Mouse (Mus musculus): ENCODE data around the gene Xpr1. TPM values are rescaled to one million over a fixed set of nuclear protein-coding genes. Genes with fewer than 3 reads are reported as not detected.

The Xpr1 gene
- polyA plus RNA-seq, 1 experiment from 2014 or later = 7.6 TPM

GRCm38 (mm10) chr1:155245516-155245915 is 171.7 kb downstream of the Xpr1 start:
- no peak for ATAC-seq (ENCODE audit: insufficient number of reproducible peaks, insufficient read depth, low FRiP score, low TSS enrichment, low read depth)
- Histone ChIP-seq H3K27me3 (peaks cover 5% of the 10 kb centered on the region; the same call in 1 of the 2 replicates), H3K36me3 (peaks cover 18% of the 10 kb centered on the region), H3K9ac (no peak overlapping the region), H3K4me1 (peaks cover 16% of the 10 kb centered on the region), H3K27ac (no peak overlapping the region), H3K9me3 (no peaks in the 10 kb centered on the region), H3K4me2 (peak overlapping the region; percentile 85), H3K4me3 (peak overlapping the region; percentile 68)
- WGBS = 56% methylated on average over 7 of the region's 7 CpGs

- Histone ChIP-seq H3K36me3 (peaks cover 23% of the 10 kb centered on the region), H3K9ac (peak overlapping the region; percentile 91), H3K4me3 (peak overlapping the region; percentile 68), H3K4me1 (peaks cover 21% of the 10 kb centered on the region), H3K4me2 (peak overlapping the region; percentile 85), H3K27me3 (peaks cover 5% of the 10 kb centered on the region; the same call in 1 of the 2 replicates), H3K9me3 (no peaks in the 10 kb centered on the region), H3K27ac (peak overlapping the region; percentile 87)
- WGBS = 4% methylated on average over 29 of the region's 29 CpGs
- ATAC-seq (ENCODE audit: insufficient number of reproducible peaks, insufficient read depth, low FRiP score, low TSS enrichment, low read depth) = no peak
These were observed 172.4 kb downstream of the Xpr1 start for GRCm38 (mm10) chr1:155244771-155245211.

GRCm38 (mm10) chr1:155243797-155244770 is 173.1 kb downstream of the Xpr1 start, which contains the start of gene BC034090:
TSS of gene BC034090 (minus strand) at chr1:155244444.
- H3K27ac ChIP-seq = peak within 1 kb of the TSS; percentile 87
- peaks cover 28% of the 10 kb centered on the region for H3K4me1 ChIP-seq
- peak within 1 kb of the TSS; percentile 91 for H3K9ac ChIP-seq
- peaks cover 27% of the 10 kb centered on the region for H3K36me3 ChIP-seq
- peak within 1 kb of the TSS; percentile 85 for H3K4me2 ChIP-seq
- WGBS = 1% methylated on average over 85 of the region's 85 CpGs
- H3K9me3 ChIP-seq = no peaks in the 10 kb centered on the region
- H3K27me3 ChIP-seq = peaks cover 5% of the 10 kb centered on the region; the same call in 1 of the 2 replicates
- peak; percentile 62 for ATAC-seq (ENCODE audit: insufficient number of reproducible peaks, insufficient read depth, low FRiP score, low TSS enrichment, low read depth)
- H3K4me3 ChIP-seq = peak within 1 kb of the TSS; percentile 68

- ATAC-seq (ENCODE audit: insufficient number of reproducible peaks, insufficient read depth, low FRiP score, low TSS enrichment, low read depth) = no peak
- Histone ChIP-seq H3K4me1 (peaks cover 42% of the 10 kb centered on the region), H3K4me3 (no peak overlapping the region), H3K4me2 (no peak overlapping the region), H3K9me3 (no peaks in the 10 kb centered on the region), H3K27ac (no peak overlapping the region), H3K36me3 (peaks cover 37% of the 10 kb centered on the region), H3K9ac (no peak overlapping the region), H3K27me3 (peaks cover 5% of the 10 kb centered on the region; the same call in 1 of the 2 replicates)
- WGBS = 75% methylated on average over 1 of the region's 1 CpGs
These were observed 174.8 kb downstream of the Xpr1 start for GRCm38 (mm10) chr1:155242488-155242745.

- Histone ChIP-seq H3K4me1 (peaks cover 47% of the 10 kb centered on the region), H3K27me3 (peaks cover 5% of the 10 kb centered on the region; the same call in 1 of the 2 replicates), H3K27ac (no peak overlapping the region), H3K4me3 (no peak overlapping the region), H3K9me3 (no peaks in the 10 kb centered on the region), H3K36me3 (peaks cover 38% of the 10 kb centered on the region), H3K9ac (no peak overlapping the region), H3K4me2 (no peak overlapping the region)
- 84% methylated on average over 12 of the region's 12 CpGs for WGBS
- no peak for ATAC-seq (ENCODE audit: insufficient number of reproducible peaks, insufficient read depth, low FRiP score, low TSS enrichment, low read depth)
These were observed 175.3 kb downstream of the Xpr1 start for GRCm38 (mm10) chr1:155241701-155242487.

GRCm38 (mm10) chr1:155239962-155240717 is 177.1 kb downstream of the Xpr1 start:
- H3K36me3 ChIP-seq = peaks cover 45% of the 10 kb centered on the region
- no peak for ATAC-seq (ENCODE audit: insufficient number of reproducible peaks, insufficient read depth, low FRiP score, low TSS enrichment, low read depth)
- WGBS = 86% methylated on average over 6 of the region's 6 CpGs
- H3K4me3 ChIP-seq = no peak overlapping the region
- peaks cover 58% of the 10 kb centered on the region for H3K4me1 ChIP-seq
- no peak overlapping the region for H3K4me2 ChIP-seq
- H3K27ac ChIP-seq = no peak overlapping the region
- H3K9ac ChIP-seq = no peak overlapping the region
- no peaks in the 10 kb centered on the region for H3K9me3 ChIP-seq
- H3K27me3 ChIP-seq = peaks cover 3% of the 10 kb centered on the region; the same call in 1 of the 2 replicates

GRCm38 (mm10) chr1:155239169-155239568 is 178.0 kb downstream of the Xpr1 start:
- no peak overlapping the region for H3K4me3 ChIP-seq
- H3K27me3 ChIP-seq = no peaks in the 10 kb centered on the region
- H3K9me3 ChIP-seq = no peaks in the 10 kb centered on the region
- ATAC-seq (ENCODE audit: insufficient number of reproducible peaks, insufficient read depth, low FRiP score, low TSS enrichment, low read depth) = no peak
- H3K27ac ChIP-seq = no peak overlapping the region
- H3K4me2 ChIP-seq = no peak overlapping the region
- H3K9ac ChIP-seq = peak overlapping the region; percentile 21; the same call in 1 of the 2 replicates
- peaks cover 45% of the 10 kb centered on the region for H3K36me3 ChIP-seq
- WGBS = 82% methylated on average over 4 of the region's 4 CpGs
- H3K4me1 ChIP-seq = peaks cover 59% of the 10 kb centered on the region

GRCm38 (mm10) chr1:155238126-155238525 is 179.1 kb downstream of the Xpr1 start:
- H3K9me3 ChIP-seq = no peaks in the 10 kb centered on the region
- 72% methylated on average over 5 of the region's 5 CpGs for WGBS
- ATAC-seq (ENCODE audit: insufficient number of reproducible peaks, insufficient read depth, low FRiP score, low TSS enrichment, low read depth) = no peak
- no peak overlapping the region for H3K27ac ChIP-seq
- H3K36me3 ChIP-seq = peaks cover 45% of the 10 kb centered on the region
- no peak overlapping the region for H3K4me2 ChIP-seq
- H3K4me3 ChIP-seq = no peak overlapping the region
- no peak overlapping the region for H3K9ac ChIP-seq
- no peaks in the 10 kb centered on the region for H3K27me3 ChIP-seq
- H3K4me1 ChIP-seq = peaks cover 68% of the 10 kb centered on the region

GRCm38 (mm10) chr1:155237390-155237789 is 179.8 kb downstream of the Xpr1 start:
- peaks cover 73% of the 10 kb centered on the region for H3K4me1 ChIP-seq
- no peak overlapping the region for H3K4me3 ChIP-seq
- no peak overlapping the region for H3K4me2 ChIP-seq
- H3K27me3 ChIP-seq = no peaks in the 10 kb centered on the region
- ATAC-seq (ENCODE audit: insufficient number of reproducible peaks, insufficient read depth, low FRiP score, low TSS enrichment, low read depth) = no peak
- H3K27ac ChIP-seq = no peak overlapping the region; the same call in 1 of the 2 replicates
- WGBS = 71% methylated on average over 11 of the region's 11 CpGs
- H3K9ac ChIP-seq = no peak overlapping the region
- H3K36me3 ChIP-seq = peaks cover 47% of the 10 kb centered on the region
- H3K9me3 ChIP-seq = no peaks in the 10 kb centered on the region

- ATAC-seq (ENCODE audit: insufficient number of reproducible peaks, insufficient read depth, low FRiP score, low TSS enrichment, low read depth) = no peak
- 61% methylated on average over 13 of the region's 13 CpGs for WGBS
- Histone ChIP-seq H3K27me3 (0 out of 2 replicates have a peak, but pooled peaks cover 1% of the 10 kb centered on the region), H3K9ac (no peak overlapping the region), H3K4me3 (no peak overlapping the region), H3K4me1 (peaks cover 83% of the 10 kb centered on the region), H3K9me3 (no peaks in the 10 kb centered on the region), H3K4me2 (no peak overlapping the region), H3K36me3 (peaks cover 41% of the 10 kb centered on the region), H3K27ac (0 out of 2 replicates have a peak overlapping the region, but pooled peaks have one; percentile 44)
These were observed 180.8 kb downstream of the Xpr1 start for GRCm38 (mm10) chr1:155236306-155237024.

Data from embryonic facial prominence, embryonic 13.5 days (tissue).